Mouse (Mus musculus) embryonic fibroblast, embryonic 13.5 days (primary cell): ENCODE measurements around the gene Arhgap1. TPM values are rescaled to one million over a fixed set of nuclear protein-coding genes. Genes with fewer than 3 reads are reported as not detected.

Experiments
- H3K27ac ChIP-seq: 2 replicates; pipeline ENCODE4 v1.5.1; 2012; ENCODE audit warnings: low read length, control low read depth, inconsistent platforms; ENCODE audit not compliant: insufficient read depth
- H3K4me1 ChIP-seq: 2 replicates; pipeline ENCODE4 v1.6.1; 2011; ENCODE audit warnings: low read length; ENCODE audit not compliant: control insufficient read depth, insufficient read depth
- H3K4me3 ChIP-seq: 2 replicates; pipeline ENCODE4 v1.5.1; 2011; ENCODE audit warnings: mild to moderate bottlenecking, control low read depth, low read length; ENCODE audit not compliant: insufficient read depth
- CTCF ChIP-seq: IDR thresholded peaks from 2 replicates; pipeline ENCODE4 v1.5.1; 2011; ENCODE audit warnings: mild to moderate bottlenecking, control low read depth, low read length, moderate library complexity, borderline replicate concordance; ENCODE audit not compliant: insufficient read depth
- POLR2A ChIP-seq: IDR thresholded peaks from 2 replicates; pipeline ENCODE4 v1.6.1; 2011; ENCODE audit warnings: low read depth, mild to moderate bottlenecking, control low read depth, low read length, moderate library complexity
- polyA plus RNA-seq: library from polyadenylated mRNA; stranded (reverse); fragments of >200 nt; gene quantifications from 2 replicates; pipeline ENCODE4 v1.2.4, GENCODE M21; 2011; ENCODE audit warnings: low read depth; ENCODE audit not compliant: missing spikeins, insufficient read length

Arhgap1 gene
- polyA plus RNA-seq, 1 experiment = 249 TPM

- H3K4me3 ChIP-seq = no peak overlapping the region
- no peak for TF ChIP-seq POLR2A
- 0 out of 2 replicates have a peak, but pooled peaks have one; percentile 11 for TF ChIP-seq CTCF
- H3K27ac ChIP-seq = no peak overlapping the region
- no peaks in the 10 kb centered on the region for H3K4me1 ChIP-seq
Measured at GRCm38 (mm10) chr2:91682850-91683249, 33.2 kb downstream of the Arhgap1 start.

DNA sequence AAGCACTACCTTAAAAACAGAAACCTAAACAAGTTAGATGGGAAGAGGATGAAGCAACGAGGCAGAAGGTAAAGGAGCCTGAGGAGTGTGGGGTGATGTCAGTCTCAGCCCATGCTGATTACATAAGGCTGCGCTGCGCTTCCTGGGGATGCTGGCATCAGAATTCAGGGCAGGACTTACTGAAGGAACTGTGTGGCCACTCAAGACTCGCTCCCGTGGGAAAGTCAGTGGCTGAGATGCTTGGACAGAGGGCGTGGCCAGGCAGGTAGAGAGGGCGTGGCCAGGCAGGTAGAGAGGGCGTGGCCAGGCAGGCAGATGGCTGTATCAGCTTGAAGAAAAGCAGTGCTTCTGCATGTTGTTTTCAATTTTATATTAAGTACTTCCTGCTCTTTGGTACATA is 34.3 kb downstream of the Arhgap1 start:
- no peaks in the 10 kb centered on the region for H3K4me1 ChIP-seq
- no peak for TF ChIP-seq POLR2A
- TF ChIP-seq CTCF = no peak
- no peak overlapping the region for H3K4me3 ChIP-seq
- H3K27ac ChIP-seq = no peak overlapping the region

- Histone ChIP-seq H3K4me3 (no peak overlapping the region), H3K4me1 (no peaks in the 10 kb centered on the region), H3K27ac (no peak overlapping the region)
- TF ChIP-seq POLR2A (no peak), CTCF (no peak)
Measured at GRCm38 (mm10) chr2:91689452-91689851, 39.8 kb downstream of the Arhgap1 start.

DNA sequence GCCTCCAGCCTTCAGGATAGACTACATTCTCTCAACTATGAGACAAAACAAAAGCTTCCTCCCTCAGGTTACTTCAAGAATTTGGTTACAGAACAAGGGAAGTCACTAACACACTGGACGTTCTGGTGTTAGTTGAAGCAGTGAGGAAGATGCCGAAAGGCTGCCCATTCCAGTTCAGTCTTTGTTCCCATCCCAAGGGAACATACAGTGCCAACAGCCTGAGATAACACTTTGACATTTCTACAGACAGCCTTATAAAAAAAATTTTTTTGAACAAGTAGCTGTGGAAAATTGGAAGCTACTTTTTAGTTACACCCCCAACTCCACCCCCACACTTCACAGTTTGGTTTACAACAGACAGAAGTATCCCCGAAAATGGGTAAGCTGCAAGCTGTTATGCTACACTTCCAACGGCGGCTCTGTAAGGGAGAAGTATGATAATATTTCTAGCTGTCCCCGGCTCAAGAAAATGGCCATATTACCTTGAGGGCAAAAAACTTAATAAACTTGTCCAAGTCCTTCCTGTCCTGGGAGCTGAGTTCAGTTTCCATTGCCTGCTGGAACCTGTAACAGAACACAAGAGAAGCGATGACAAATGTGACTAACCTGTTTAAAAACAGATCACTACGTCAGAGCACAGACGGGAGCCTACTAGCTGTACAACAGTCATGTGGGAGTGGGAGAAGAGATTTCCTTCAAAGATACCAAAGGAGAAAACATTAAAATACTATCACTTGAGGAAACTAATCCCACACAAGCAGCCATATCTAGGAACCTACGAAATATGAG is 46.0 kb downstream of the Arhgap1 start:
- TF ChIP-seq POLR2A = no peak
- TF ChIP-seq CTCF = no peak
- H3K4me1 ChIP-seq = no peaks in the 10 kb centered on the region
- no peak overlapping the region for H3K27ac ChIP-seq
- H3K4me3 ChIP-seq = no peak overlapping the region

DNA sequence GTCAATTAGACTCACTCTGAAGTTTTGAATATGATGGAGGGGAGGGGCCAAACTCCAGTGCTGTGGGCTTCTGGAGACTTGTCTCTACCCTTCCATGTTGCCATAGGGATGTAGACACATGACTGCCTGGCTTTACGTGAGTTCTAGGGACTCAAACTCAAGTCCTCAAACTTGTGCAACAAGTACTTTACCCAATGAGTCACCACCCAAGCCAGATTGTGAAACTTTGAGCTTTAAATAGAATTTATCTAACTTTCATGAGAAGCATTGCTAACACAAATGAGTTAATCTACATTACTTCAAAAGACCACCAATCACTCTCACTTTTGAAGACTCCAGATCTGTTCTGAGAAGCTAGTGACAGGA is 46.5 kb downstream of the Arhgap1 start:
- H3K27ac ChIP-seq = no peak overlapping the region
- H3K4me3 ChIP-seq = no peak overlapping the region
- H3K4me1 ChIP-seq = no peaks in the 10 kb centered on the region
- no peak for TF ChIP-seq CTCF

DNA sequence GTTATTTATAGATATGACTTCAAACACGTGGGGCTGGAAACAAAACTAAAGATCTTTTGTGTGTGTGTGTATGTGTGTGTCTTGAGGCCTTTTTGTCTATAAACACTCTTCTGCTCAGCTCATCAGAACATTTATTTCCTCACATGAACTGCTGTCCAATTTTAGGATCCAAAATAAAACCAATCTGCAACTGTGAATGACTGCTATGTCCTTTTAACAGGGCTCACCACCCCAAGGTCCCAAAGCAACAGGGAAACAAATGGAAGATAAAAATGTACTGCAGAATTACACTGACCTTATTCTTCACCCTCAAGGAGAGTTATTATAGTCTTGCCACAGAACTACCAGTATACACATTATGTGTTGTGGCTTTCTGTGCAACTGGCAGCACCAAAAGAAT is 49.6 kb downstream of the Arhgap1 start:
- TF ChIP-seq CTCF (no peak), POLR2A (no peak)
- H3K27ac ChIP-seq = no peak overlapping the region
- H3K4me3 ChIP-seq = no peak overlapping the region
- H3K4me1 ChIP-seq = no peaks in the 10 kb centered on the region

DNA sequence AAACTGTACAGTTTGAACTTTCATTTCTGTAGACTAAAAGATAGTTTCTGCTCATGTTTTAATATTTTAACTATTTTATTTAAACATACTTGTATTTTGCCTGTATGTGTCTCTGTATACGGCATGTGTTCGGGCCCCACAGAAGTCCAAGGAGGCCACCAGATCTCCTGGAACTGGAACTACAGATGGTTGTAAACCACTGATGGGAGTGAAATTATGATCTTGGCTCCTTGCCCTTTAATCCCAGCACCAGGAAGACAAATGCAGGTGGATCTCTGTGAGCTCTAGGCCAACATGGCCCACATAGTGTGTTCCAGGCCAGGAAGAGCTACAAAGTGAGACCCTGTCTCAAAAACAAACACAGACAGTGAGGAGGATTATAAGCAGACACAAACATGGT is 51.7 kb downstream of the Arhgap1 start:
- no peak overlapping the region for H3K4me3 ChIP-seq
- TF ChIP-seq POLR2A (no peak), CTCF (no peak)
- no peaks in the 10 kb centered on the region for H3K4me1 ChIP-seq
- H3K27ac ChIP-seq = no peak overlapping the region

DNA sequence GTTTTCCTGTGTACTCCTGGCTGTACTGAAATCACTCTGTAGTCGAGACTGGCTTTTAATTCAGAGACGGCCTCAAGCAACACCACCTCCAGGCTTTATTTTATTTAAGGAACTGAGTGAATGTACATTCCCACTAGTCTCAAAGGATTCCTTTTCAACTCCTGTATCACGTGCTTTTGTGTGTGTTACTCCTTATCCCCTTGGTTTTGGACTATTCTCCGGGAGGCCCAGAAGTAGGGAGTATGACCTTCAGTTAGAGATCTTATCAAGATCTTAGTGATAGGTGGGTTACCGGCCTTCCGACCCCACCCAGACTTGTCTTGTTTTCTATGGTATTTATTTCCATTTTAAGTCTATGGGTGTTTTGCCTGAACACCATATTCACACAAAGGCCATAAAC is 56.1 kb downstream of the Arhgap1 start:
- Histone ChIP-seq H3K4me3 (no peak overlapping the region), H3K4me1 (0 out of 2 replicates have a peak, but pooled peaks cover 3% of the 10 kb centered on the region), H3K27ac (no peak overlapping the region)
- no peak for TF ChIP-seq CTCF
- no peak for TF ChIP-seq POLR2A

GRCm38 (mm10) chr2:91706456-91706855 is 56.8 kb downstream of the Arhgap1 start:
- no peak overlapping the region for H3K4me3 ChIP-seq
- no peak overlapping the region for H3K27ac ChIP-seq
- no peak for TF ChIP-seq POLR2A
- TF ChIP-seq CTCF = no peak
- 0 out of 2 replicates have a peak, but pooled peaks cover 3% of the 10 kb centered on the region for H3K4me1 ChIP-seq

DNA sequence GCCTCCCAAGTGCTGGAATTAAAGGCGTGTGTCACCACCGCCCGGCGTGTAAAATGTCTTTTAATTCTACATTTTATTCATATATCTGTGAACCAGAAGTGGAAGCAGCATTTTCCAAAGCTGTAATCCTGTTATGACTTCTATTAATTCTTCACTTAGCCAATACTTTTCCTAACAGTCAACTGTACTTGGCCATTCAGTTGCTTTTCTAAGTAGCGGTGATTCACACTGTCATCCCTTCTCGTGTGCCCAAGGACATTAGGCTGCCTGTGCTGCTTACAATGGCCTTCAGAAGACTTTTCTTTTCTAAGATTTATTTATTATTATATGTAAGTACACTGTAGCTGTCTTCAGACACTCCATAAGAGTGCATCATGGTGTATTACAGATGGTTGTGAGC is 58.7 kb downstream of the Arhgap1 start:
- Histone ChIP-seq H3K27ac (no peak overlapping the region), H3K4me1 (0 out of 2 replicates have a peak, but pooled peaks cover 3% of the 10 kb centered on the region), H3K4me3 (no peak overlapping the region)
- no peak for TF ChIP-seq CTCF
- TF ChIP-seq POLR2A = no peak
